Mouse (Mus musculus) neural tube, embryonic 13.5 days (tissue): ENCODE data around the gene Fryl. TPM values are rescaled to one million over a fixed set of nuclear protein-coding genes. Genes with fewer than 3 reads are reported as not detected.

ENCODE experiments used
- ATAC-seq: fragments of 200-750 bp; cut with Nextera tagmentation; 2 replicates; pipeline ENCODE4 v1.8.0; 2017; ENCODE audit warnings: low read depth, mild to moderate bottlenecking, moderate TSS enrichment, moderate library complexity
- H3K27ac ChIP-seq: fragments of 300-500 bp; sonication (generic); replicated peaks from 2 replicates; pipeline ENCODE4 v1.5.1; 2015; ENCODE audit warnings: moderate library complexity, mild to moderate bottlenecking, inconsistent platforms
- H3K27me3 ChIP-seq: fragments of 300-500 bp; sonication (generic); 2 replicates; pipeline ENCODE4 v1.6.1; 2015; ENCODE audit warnings: mild to moderate bottlenecking, inconsistent platforms
- H3K36me3 ChIP-seq: fragments of 300-500 bp; sonication (generic); 2 replicates; pipeline ENCODE4 v1.6.1; 2015; ENCODE audit warnings: mild to moderate bottlenecking, inconsistent platforms
- H3K4me1 ChIP-seq: fragments of 300-500 bp; sonication (generic); replicated peaks from 2 replicates; pipeline ENCODE4 v1.6.1; 2015; ENCODE audit warnings: inconsistent platforms
- H3K4me2 ChIP-seq: fragments of 300-500 bp; sonication (generic); 2 replicates; pipeline ENCODE4 v1.6.1; 2015; ENCODE audit warnings: inconsistent platforms, mild to moderate bottlenecking, moderate library complexity
- H3K4me3 ChIP-seq: fragments of 300-500 bp; sonication (generic); 2 replicates; pipeline ENCODE4 v1.5.1; 2015; ENCODE audit warnings: mild to moderate bottlenecking, inconsistent platforms
- H3K9ac ChIP-seq: fragments of 300-500 bp; sonication (generic); 2 replicates; pipeline ENCODE4 v1.6.1; 2015; ENCODE audit warnings: moderate library complexity, mild to moderate bottlenecking, inconsistent platforms
- H3K9me3 ChIP-seq: fragments of 300-500 bp; sonication (generic); 2 replicates; pipeline ENCODE4 v1.6.1; 2016; ENCODE audit warnings: inconsistent platforms
- WGBS: fragments of 180-500 bp; shearing (Covaris S2); methylation state at CpG from one replicate; pipeline ENCODE4 v1.1.7; 2015; 5-methylcytosine and 5-hydroxymethylcytosine counted together
- polyA plus RNA-seq: library from polyadenylated mRNA; unstranded; fragments of >200 nt; fragmentation: Nextera tagmentation; extraction: Ambion mirVana; gene quantifications from 2 replicates; pipeline ENCODE4 v1.2.1, GENCODE M21; 2015

The Fryl gene
- polyA plus RNA-seq, 1 experiment from 2014 or later: 41.5 TPM

DNA sequence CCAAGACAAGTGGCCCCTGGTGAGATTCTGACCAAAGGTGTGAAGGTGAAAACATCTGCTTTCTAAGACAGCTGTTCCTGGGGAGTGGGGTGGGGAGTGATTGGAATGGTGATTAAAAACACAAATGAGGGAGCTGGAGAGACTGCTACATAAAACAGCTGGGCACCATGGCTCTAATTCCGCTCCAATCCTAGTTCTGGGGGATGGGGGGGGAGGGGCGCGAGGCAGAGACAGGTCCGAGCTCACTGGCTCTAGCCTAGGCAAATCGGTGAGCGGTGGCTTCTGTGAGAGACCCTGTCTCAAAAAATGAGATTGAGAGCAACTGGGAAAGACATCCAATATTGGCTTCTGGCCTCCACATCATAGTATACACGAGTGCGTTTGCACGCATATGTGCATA, 24.2 kb downstream of the Fryl start:
- H3K4me3 ChIP-seq: no peak overlapping the region
- peaks cover 89% of the 10 kb centered on the region for H3K4me1 ChIP-seq
- peak overlapping the region; percentile 21; the same call in 1 of the 2 replicates for H3K4me2 ChIP-seq
- WGBS: 23% methylated on average over 9 of the region's 9 CpGs
- H3K36me3 ChIP-seq: no peaks in the 10 kb centered on the region
- no peaks in the 10 kb centered on the region for H3K27me3 ChIP-seq
- H3K9me3 ChIP-seq: no peaks in the 10 kb centered on the region
- ATAC-seq: 0 out of 2 replicates have a peak, but pooled peaks have one; percentile 24
- H3K27ac ChIP-seq: peak overlapping the region; percentile 49; the same call in 1 of the 2 replicates
- H3K9ac ChIP-seq: no peak overlapping the region

DNA sequence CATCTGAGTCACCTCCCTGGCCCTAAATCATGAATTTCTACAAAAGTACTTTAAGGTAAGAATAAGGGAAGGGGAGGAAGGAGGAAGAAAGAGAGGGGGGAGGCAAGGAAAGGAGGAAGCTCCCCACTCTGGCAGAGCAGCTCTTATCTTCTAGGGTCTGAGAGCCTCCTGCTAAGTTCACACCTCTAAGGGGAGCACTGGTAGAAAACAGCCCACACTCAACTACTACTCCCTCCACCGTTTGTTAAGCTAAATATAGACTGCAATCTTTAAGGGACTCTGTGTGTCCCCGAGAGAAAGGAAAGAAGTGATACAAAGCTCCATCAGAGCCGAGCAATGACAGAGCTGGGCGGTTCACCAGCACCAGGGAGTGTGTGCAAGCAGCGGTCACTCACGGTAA, 24.6 kb downstream of the Fryl start:
- H3K4me2 ChIP-seq: peak overlapping the region; percentile 21; the same call in 1 of the 2 replicates
- H3K36me3 ChIP-seq: no peaks in the 10 kb centered on the region
- H3K9me3 ChIP-seq: no peaks in the 10 kb centered on the region
- H3K27me3 ChIP-seq: no peaks in the 10 kb centered on the region
- no peak overlapping the region for H3K4me3 ChIP-seq
- no peak for ATAC-seq
- peak overlapping the region; percentile 49; the same call in 1 of the 2 replicates for H3K27ac ChIP-seq
- H3K4me1 ChIP-seq: peaks cover 86% of the 10 kb centered on the region
- WGBS: 12% methylated on average over 6 of the region's 6 CpGs
- H3K9ac ChIP-seq: no peak overlapping the region

GRCm38 (mm10) chr5:73230171-73230570, 26.2 kb downstream of the Fryl start:
- H3K27ac ChIP-seq: no peak overlapping the region
- H3K9me3 ChIP-seq: no peaks in the 10 kb centered on the region
- H3K4me1 ChIP-seq: peaks cover 76% of the 10 kb centered on the region
- H3K4me3 ChIP-seq: no peak overlapping the region
- H3K4me2 ChIP-seq: no peak overlapping the region
- no peaks in the 10 kb centered on the region for H3K36me3 ChIP-seq
- ATAC-seq: no peak
- no peak overlapping the region for H3K9ac ChIP-seq
- no peaks in the 10 kb centered on the region for H3K27me3 ChIP-seq
- WGBS: 46% methylated on average over 4 of the region's 4 CpGs

GRCm38 (mm10) chr5:73229467-73229866, 27.0 kb downstream of the Fryl start:
- WGBS: 75% methylated on average over 6 of the region's 6 CpGs
- no peaks in the 10 kb centered on the region for H3K36me3 ChIP-seq
- H3K9me3 ChIP-seq: no peaks in the 10 kb centered on the region
- H3K4me1 ChIP-seq: peaks cover 69% of the 10 kb centered on the region
- H3K9ac ChIP-seq: no peak overlapping the region
- no peak overlapping the region for H3K27ac ChIP-seq
- no peak overlapping the region for H3K4me2 ChIP-seq
- no peak for ATAC-seq
- H3K27me3 ChIP-seq: no peaks in the 10 kb centered on the region
- no peak overlapping the region for H3K4me3 ChIP-seq

DNA sequence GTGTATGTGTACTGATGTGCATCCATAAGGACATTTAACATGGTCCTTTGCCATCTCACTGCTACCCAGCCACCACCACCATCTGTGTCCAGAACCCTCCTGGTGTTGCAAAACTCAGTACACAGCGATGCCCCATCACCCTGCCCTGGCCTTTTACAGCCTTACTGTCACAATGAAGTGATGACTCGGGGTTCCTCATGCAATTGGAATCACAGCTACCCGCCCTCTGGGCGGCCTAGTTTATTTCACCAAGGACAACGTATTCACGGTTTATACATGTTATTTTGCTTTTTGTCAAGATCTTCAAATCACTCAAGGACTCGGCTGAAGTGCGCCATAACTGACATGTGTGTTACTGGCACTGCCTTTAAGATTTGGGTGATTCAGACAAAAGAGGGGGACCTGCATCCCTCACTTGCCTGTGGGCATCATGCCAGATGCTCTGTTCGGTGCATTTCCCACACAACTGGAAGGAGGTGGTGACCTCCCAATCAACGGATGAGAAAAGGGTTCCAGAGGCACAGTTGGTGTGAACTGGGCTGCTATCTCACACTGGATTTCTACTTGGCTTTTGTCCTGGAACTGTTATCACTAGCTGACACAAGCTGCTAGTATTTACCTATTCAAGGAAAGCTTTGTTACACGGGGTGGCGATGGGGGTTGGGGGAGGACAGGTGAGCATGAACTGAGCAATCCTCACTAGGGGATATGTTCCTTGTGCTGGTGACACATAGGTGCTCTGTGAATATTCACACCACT, 27.9 kb downstream of the Fryl start:
- Histone ChIP-seq H3K4me1 (peaks cover 59% of the 10 kb centered on the region), H3K36me3 (no peaks in the 10 kb centered on the region), H3K27me3 (no peaks in the 10 kb centered on the region), H3K27ac (peak overlapping the region; percentile 1; the same call in 1 of the 2 replicates), H3K4me3 (no peak overlapping the region), H3K9me3 (no peaks in the 10 kb centered on the region), H3K4me2 (no peak overlapping the region), H3K9ac (no peak overlapping the region)
- ATAC-seq: no peak
- 67% methylated on average over 12 of the region's 12 CpGs for WGBS

GRCm38 (mm10) chr5:73227518-73228101, 28.8 kb downstream of the Fryl start:
- WGBS: 66% methylated on average over 11 of the region's 11 CpGs
- H3K4me2 ChIP-seq: no peak overlapping the region
- no peaks in the 10 kb centered on the region for H3K36me3 ChIP-seq
- peaks cover 50% of the 10 kb centered on the region for H3K4me1 ChIP-seq
- no peak overlapping the region for H3K9ac ChIP-seq
- H3K27ac ChIP-seq: peak overlapping the region; percentile 1; the same call in 1 of the 2 replicates
- ATAC-seq: no peak
- H3K9me3 ChIP-seq: no peaks in the 10 kb centered on the region
- H3K27me3 ChIP-seq: no peaks in the 10 kb centered on the region
- no peak overlapping the region for H3K4me3 ChIP-seq

GRCm38 (mm10) chr5:73223065-73223464, 33.4 kb downstream of the Fryl start:
- Histone ChIP-seq H3K27ac (no peak overlapping the region), H3K27me3 (no peaks in the 10 kb centered on the region), H3K4me3 (no peak overlapping the region), H3K9me3 (no peaks in the 10 kb centered on the region), H3K36me3 (peaks cover 10% of the 10 kb centered on the region; the same call in 1 of the 2 replicates), H3K4me2 (no peak overlapping the region), H3K9ac (no peak overlapping the region), H3K4me1 (peaks cover 9% of the 10 kb centered on the region; the same call in 1 of the 2 replicates)
- ATAC-seq: no peak
- 78% methylated on average over 6 of the region's 6 CpGs for whole genome bisulfite sequencing

GRCm38 (mm10) chr5:73222397-73222796, 34.0 kb downstream of the Fryl start:
- peaks cover 10% of the 10 kb centered on the region; the same call in 1 of the 2 replicates for H3K36me3 ChIP-seq
- H3K9me3 ChIP-seq: no peaks in the 10 kb centered on the region
- no peak overlapping the region for H3K9ac ChIP-seq
- WGBS: 43% methylated on average over 6 of the region's 6 CpGs
- no peak overlapping the region for H3K4me3 ChIP-seq
- H3K27me3 ChIP-seq: no peaks in the 10 kb centered on the region
- H3K27ac ChIP-seq: no peak overlapping the region
- no peak overlapping the region for H3K4me2 ChIP-seq
- ATAC-seq: no peak
- H3K4me1 ChIP-seq: peaks cover 2% of the 10 kb centered on the region; the same call in 1 of the 2 replicates

DNA sequence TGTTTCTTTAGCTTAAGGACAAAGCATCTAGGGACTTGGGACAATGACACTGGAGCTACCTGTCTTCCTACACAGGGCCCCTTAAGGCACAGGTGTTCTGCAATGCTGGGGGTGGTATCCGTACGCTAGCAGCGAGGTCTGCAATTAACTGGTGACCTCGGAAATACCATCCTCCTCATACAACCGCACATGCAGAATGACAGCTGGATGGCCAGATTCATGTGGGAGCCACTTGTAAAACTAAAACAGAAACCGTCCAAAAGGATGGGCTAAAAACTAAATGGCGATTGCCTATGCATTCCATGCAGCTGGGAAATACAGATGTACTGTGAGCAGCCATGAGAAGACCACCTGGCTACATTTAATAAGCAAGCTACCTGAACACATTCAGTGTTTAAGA, 34.6 kb downstream of the Fryl start:
- no peak for ATAC-seq
- no peak overlapping the region for H3K4me2 ChIP-seq
- no peak overlapping the region for H3K27ac ChIP-seq
- 90% methylated on average over 7 of the region's 7 CpGs for WGBS
- no peaks in the 10 kb centered on the region for H3K4me1 ChIP-seq
- H3K27me3 ChIP-seq: no peaks in the 10 kb centered on the region
- no peaks in the 10 kb centered on the region for H3K9me3 ChIP-seq
- H3K36me3 ChIP-seq: peaks cover 10% of the 10 kb centered on the region; the same call in 1 of the 2 replicates
- H3K4me3 ChIP-seq: no peak overlapping the region
- no peak overlapping the region for H3K9ac ChIP-seq

DNA sequence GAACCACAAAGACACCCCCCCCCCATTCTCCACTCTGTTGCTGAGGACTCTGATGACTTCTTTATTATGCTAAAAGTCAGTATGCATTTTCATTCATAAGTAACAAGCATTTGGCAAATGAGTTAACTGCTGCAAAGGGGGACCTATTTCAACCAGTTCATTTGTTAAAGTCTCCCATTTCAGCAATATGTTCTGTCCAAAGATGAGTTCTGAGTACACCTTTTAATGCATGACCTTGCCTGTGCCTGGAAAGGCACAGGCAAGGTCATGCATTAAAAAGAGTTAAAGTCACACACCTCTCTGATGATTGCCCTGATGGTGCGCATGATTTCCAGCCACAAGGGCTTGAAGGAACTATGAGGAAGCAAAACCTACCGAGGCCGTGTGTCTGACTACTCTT, 36.7 kb downstream of the Fryl start:
- H3K9ac ChIP-seq: no peak overlapping the region
- H3K4me2 ChIP-seq: no peak overlapping the region
- no peaks in the 10 kb centered on the region for H3K9me3 ChIP-seq
- 70% methylated on average over 3 of the region's 3 CpGs for WGBS
- ATAC-seq: no peak
- no peaks in the 10 kb centered on the region for H3K27me3 ChIP-seq
- no peak overlapping the region for H3K27ac ChIP-seq
- H3K4me3 ChIP-seq: no peak overlapping the region
- H3K36me3 ChIP-seq: peaks cover 10% of the 10 kb centered on the region; the same call in 1 of the 2 replicates
- H3K4me1 ChIP-seq: no peaks in the 10 kb centered on the region

DNA sequence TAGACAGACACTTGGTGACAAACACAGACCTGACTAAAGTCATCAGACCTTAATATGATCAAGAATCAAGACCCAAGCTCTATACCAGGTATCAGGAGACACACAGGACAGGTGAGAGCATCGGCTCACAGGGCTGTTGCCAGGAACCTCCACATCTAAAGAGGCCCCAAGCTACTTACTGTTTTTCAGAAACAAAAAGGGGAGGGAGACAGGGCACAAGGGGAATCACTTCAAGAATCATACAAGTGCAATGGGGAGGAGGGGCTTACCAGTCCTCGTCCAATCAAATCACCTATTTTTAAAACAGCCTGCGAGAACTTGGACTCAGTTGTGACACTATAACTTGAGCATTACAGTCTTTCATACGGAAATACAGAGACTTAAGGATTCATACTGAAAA, 38.4 kb downstream of the Fryl start:
- Histone ChIP-seq H3K4me2 (no peak overlapping the region), H3K27ac (no peak overlapping the region), H3K27me3 (no peaks in the 10 kb centered on the region), H3K9me3 (no peaks in the 10 kb centered on the region), H3K36me3 (peaks cover 17% of the 10 kb centered on the region), H3K9ac (no peak overlapping the region), H3K4me3 (no peak overlapping the region), H3K4me1 (no peaks in the 10 kb centered on the region)
- 91% methylated on average over 4 of the region's 4 CpGs for WGBS
- no peak for ATAC-seq

- ATAC-seq: no peak
- Histone ChIP-seq H3K9ac (no peak overlapping the region), H3K4me2 (no peak overlapping the region), H3K4me3 (no peak overlapping the region), H3K4me1 (no peaks in the 10 kb centered on the region), H3K9me3 (no peaks in the 10 kb centered on the region), H3K27me3 (no peaks in the 10 kb centered on the region), H3K36me3 (peaks cover 21% of the 10 kb centered on the region), H3K27ac (no peak overlapping the region)
- WGBS: 92% methylated on average over 1 of the region's 1 CpGs
These were observed 39.3 kb downstream of the Fryl start for GRCm38 (mm10) chr5:73217116-73217515.
